Mouse (Mus musculus): ENCODE measurements around the gene Olfr166. TPM values are rescaled to one million over a fixed set of nuclear protein-coding genes. Genes with fewer than 3 reads are reported as not detected.
"Not testable (repeated sequence)": the region's sequence is repeated elsewhere in the genome, so short reads cannot be mapped to it uniquely, and the experiment has no call there.

The Olfr166 gene
- not detected in 2 replicates for polyA plus RNA-seq (2015; fragmentation: Nextera tagmentation; extraction: Ambion mirVana)

- Histone ChIP-seq H3K4me3 (ENCODE audit: low read length) (no peak within 1 kb of the TSS), H3K4me1 (ENCODE audit: control insufficient read depth, insufficient read depth, low read length) (no peaks in the 10 kb centered on the region), H3K27ac (ENCODE audit: low read length) (no peak within 1 kb of the TSS), H3K27me3 (replicated peaks; ENCODE audit: control insufficient read depth, insufficient read depth, low read length) (no peaks in the 10 kb centered on the region), H3K9me3 (ENCODE audit: control insufficient read depth, low read length) (no peaks in the 10 kb centered on the region), H3K4me2 (ENCODE audit: low read depth, low read length) (no peak within 1 kb of the TSS), H3K9ac (ENCODE audit: low read depth, low read length) (no peak within 1 kb of the TSS), H3K36me3 (ENCODE audit: control insufficient read depth, insufficient read depth, low read length) (no peaks in the 10 kb centered on the region)
- no peak for ATAC-seq
Measured at GRCm38 (mm10) chr16:19483394-19483793, at the start of gene Olfr166. Gene Olfr166 (plus strand): TSS chr16:19483694.

DNA sequence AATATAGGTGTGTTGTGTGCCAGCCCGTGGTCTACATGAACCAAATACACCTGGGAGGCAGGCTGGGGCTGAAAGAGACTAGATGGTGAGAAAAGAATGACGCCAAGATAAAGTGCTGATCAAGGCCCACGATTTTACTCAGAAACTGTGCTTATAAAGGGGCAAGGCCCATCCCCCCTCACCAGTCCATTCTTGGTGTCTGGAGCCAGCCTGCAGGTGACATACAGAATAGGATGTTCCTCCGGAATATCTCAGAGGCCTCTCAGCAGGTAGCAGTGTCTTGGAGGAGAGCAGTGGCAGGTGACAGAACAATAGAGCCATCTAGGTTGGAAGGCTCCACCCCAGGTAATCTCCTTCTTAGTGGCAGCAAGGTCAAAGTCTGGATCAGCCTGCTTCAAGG lies 24.8 kb upstream of the Olfr166 start:
- ATAC-seq; H3K4me2 ChIP-seq (ENCODE audit: low read depth, low read length); H3K9me3 ChIP-seq (ENCODE audit: control insufficient read depth, low read length); H3K4me1 ChIP-seq (ENCODE audit: control insufficient read depth, insufficient read depth, low read length); H3K36me3 ChIP-seq (ENCODE audit: control insufficient read depth, insufficient read depth, low read length); H3K27ac ChIP-seq (ENCODE audit: low read length); H3K4me3 ChIP-seq (ENCODE audit: low read length); H3K27me3 ChIP-seq (replicated peaks; ENCODE audit: control insufficient read depth, insufficient read depth, low read length); H3K9ac ChIP-seq (ENCODE audit: low read depth, low read length): not testable (repeated sequence)
- WGBS = 80% methylated on average over 4 of the region's 4 CpGs

- WGBS = 95% methylated on average over 1 of the region's 1 CpGs
- H3K27ac ChIP-seq (ENCODE audit: low read length) = no peak overlapping the region
Measured at GRCm38 (mm10) chr16:19464365-19464764, 19.1 kb upstream of the Olfr166 start.

GRCm38 (mm10) chr16:19522166-19522565 lies 38.7 kb downstream of the Olfr166 start, which contains the start of gene Olfr167:
Gene Olfr167 (minus strand): TSS chr16:19522266.
- no peaks in the 10 kb centered on the region for H3K4me1 ChIP-seq (ENCODE audit: control insufficient read depth, insufficient read depth, low read length)
- no peaks in the 10 kb centered on the region for H3K9me3 ChIP-seq (ENCODE audit: control insufficient read depth, low read length)
- no peaks in the 10 kb centered on the region for H3K27me3 ChIP-seq (replicated peaks; ENCODE audit: control insufficient read depth, insufficient read depth, low read length)
- 68% methylated on average over 2 of the region's 2 CpGs for WGBS
- H3K27ac ChIP-seq (ENCODE audit: low read length) = no peak within 1 kb of the TSS
- H3K36me3 ChIP-seq (ENCODE audit: control insufficient read depth, insufficient read depth, low read length) = no peaks in the 10 kb centered on the region
- no peak for ATAC-seq
- H3K4me3 ChIP-seq (ENCODE audit: low read length) = no peak within 1 kb of the TSS
- no peak within 1 kb of the TSS for H3K4me2 ChIP-seq (ENCODE audit: low read depth, low read length)
- no peak within 1 kb of the TSS for H3K9ac ChIP-seq (ENCODE audit: low read depth, low read length)

More at GRCm38 (mm10) chr16:19464365-19464764, 19.1 kb upstream of the Olfr166 start:
- peak; percentile 67 for ATAC-seq
- no peaks in the 10 kb centered on the region for H3K9me3 ChIP-seq (ENCODE audit: control insufficient read depth, low read length)
- no peak overlapping the region for H3K4me2 ChIP-seq (ENCODE audit: low read depth, low read length)
- no peak overlapping the region for H3K9ac ChIP-seq (ENCODE audit: low read depth, low read length)
- H3K4me3 ChIP-seq (ENCODE audit: low read length) = no peak overlapping the region
- no peaks in the 10 kb centered on the region for H3K36me3 ChIP-seq (ENCODE audit: control insufficient read depth, insufficient read depth, low read length)
- H3K4me1 ChIP-seq (ENCODE audit: control insufficient read depth, insufficient read depth, low read length) = no peaks in the 10 kb centered on the region
- H3K27me3 ChIP-seq (replicated peaks; ENCODE audit: control insufficient read depth, insufficient read depth, low read length) = no peaks in the 10 kb centered on the region

DNA sequence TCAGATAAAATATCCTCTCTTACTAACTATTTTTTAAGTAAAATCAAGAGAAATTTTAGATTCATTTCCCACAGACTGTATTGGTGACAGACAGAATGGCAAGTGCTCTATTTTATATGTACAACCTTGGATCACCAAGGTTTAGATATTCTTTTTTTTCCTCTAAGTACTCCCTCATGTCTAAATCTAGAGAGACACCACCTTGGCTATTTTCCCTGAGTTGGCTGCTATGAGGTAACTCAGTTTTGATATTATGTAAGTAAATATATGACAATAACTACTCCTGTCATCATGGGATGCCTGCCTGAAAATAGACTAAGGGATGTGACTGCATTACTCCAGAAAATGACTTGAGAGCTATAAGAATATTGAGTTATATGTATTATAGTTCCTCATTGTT lies 52.0 kb downstream of the Olfr166 start, which contains the start of gene Olfr168:
Gene Olfr168 (minus strand): TSS at position 101 of the 400 bp plus-strand sequence.
- no peak within 1 kb of the TSS for H3K4me3 ChIP-seq (ENCODE audit: low read length)
- H3K9ac ChIP-seq (ENCODE audit: low read depth, low read length) = no peak within 1 kb of the TSS
- ATAC-seq = no peak
- H3K9me3 ChIP-seq (ENCODE audit: control insufficient read depth, low read length) = no peaks in the 10 kb centered on the region
- H3K4me2 ChIP-seq (ENCODE audit: low read depth, low read length) = no peak within 1 kb of the TSS
- no peaks in the 10 kb centered on the region for H3K36me3 ChIP-seq (ENCODE audit: control insufficient read depth, insufficient read depth, low read length)
- H3K27me3 ChIP-seq (replicated peaks; ENCODE audit: control insufficient read depth, insufficient read depth, low read length) = no peaks in the 10 kb centered on the region
- no peaks in the 10 kb centered on the region for H3K4me1 ChIP-seq (ENCODE audit: control insufficient read depth, insufficient read depth, low read length)
- H3K27ac ChIP-seq (ENCODE audit: low read length) = no peak within 1 kb of the TSS

Other genes with a start within 250 kb of the Olfr166 start
- gene Olfr164, start 169.6 kb upstream of the Olfr166 start, polyA plus RNA-seq (2015; fragmentation: Nextera tagmentation; extraction: Ambion mirVana) = not detected in 2 replicates
- 0.26 and 0.33 TPM in 2 replicates for gene Olfr165, start 60.6 kb upstream of the Olfr166 start, polyA plus RNA-seq (2015; fragmentation: Nextera tagmentation; extraction: Ambion mirVana)
- gene Olfr167, start 38.6 kb downstream of the Olfr166 start, polyA plus RNA-seq (2015; fragmentation: Nextera tagmentation; extraction: Ambion mirVana) = not detected in 2 replicates
- gene Olfr168, start 51.9 kb downstream of the Olfr166 start, polyA plus RNA-seq (2015; fragmentation: Nextera tagmentation; extraction: Ambion mirVana) = not detected in 2 replicates
- gene Olfr169, start 88.1 kb downstream of the Olfr166 start, polyA plus RNA-seq (2015; fragmentation: Nextera tagmentation; extraction: Ambion mirVana) = not detected in 2 replicates
- gene Olfr170, start 128.2 kb downstream of the Olfr166 start, polyA plus RNA-seq (2015; fragmentation: Nextera tagmentation; extraction: Ambion mirVana) = not detected in 2 replicates
- gene Olfr171, start 146.2 kb downstream of the Olfr166 start, polyA plus RNA-seq (2015; fragmentation: Nextera tagmentation; extraction: Ambion mirVana) = not detected in 2 replicates
- not detected in 2 replicates for gene Lamp3, start 222.7 kb downstream of the Olfr166 start, polyA plus RNA-seq (2015; fragmentation: Nextera tagmentation; extraction: Ambion mirVana)

Data from intestine, embryonic 16.5 days (tissue).